Mouse (Mus musculus): ENCODE measurements around the gene Tnfrsf13c. TPM values are rescaled to one million over a fixed set of nuclear protein-coding genes. Genes with fewer than 3 reads are reported as not detected.

Tnfrsf13c gene
- total and polyA plus RNA-seq, 3 experiments: 204 to 287 (median 257) TPM

DNA sequence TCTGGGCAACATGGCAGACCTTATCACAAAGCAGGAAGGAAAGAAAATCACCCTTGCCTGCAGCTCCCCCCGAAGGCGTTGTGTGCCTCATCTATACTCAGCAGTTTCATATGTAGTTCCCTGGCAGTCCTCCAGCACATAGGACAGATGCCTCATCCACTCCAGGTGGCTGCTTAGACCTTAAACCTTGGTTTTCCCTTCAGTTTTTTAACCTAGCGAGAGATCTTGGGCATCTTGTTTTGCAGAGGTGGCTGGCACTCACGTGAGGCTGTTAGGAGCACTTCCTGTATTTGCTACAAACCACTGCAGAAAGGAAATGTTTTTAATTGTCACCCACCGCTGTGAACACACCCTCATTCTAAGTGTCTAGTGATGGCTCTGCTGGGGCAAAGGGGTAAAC lies 37.2 kb downstream of the Tnfrsf13c start:
- Histone ChIP-seq H3K4me2 (ENCODE audit: insufficient read depth, low read depth, poor library complexity, severe bottlenecking) (no peak overlapping the region), H3K9ac (ENCODE audit: insufficient read depth, low read depth) (no peak overlapping the region), H3K4me1 (ENCODE audit: control insufficient read depth in 1 of 2, insufficient read depth in 2 of 2) (no peaks in the 10 kb centered on the region), H3K9me3 (replicated peaks; ENCODE audit: low read length) (peaks cover 15% of the 10 kb centered on the region), H3K79me2 (replicated peaks; ENCODE audit: control insufficient read depth, extremely low read depth, insufficient read depth, poor library complexity, severe bottlenecking) (peaks cover 8% of the 10 kb centered on the region), H3K27me3 (replicated peaks) (no peaks in the 10 kb centered on the region), H3K36me3 (replicated peaks in 1 of 2; ENCODE audit: control insufficient read depth in 1 of 2, insufficient read depth in 1 of 2, low read length in 1 of 2) (peaks cover 83 to 99% of the 10 kb centered on the region in 2 experiments), H3K27ac (ENCODE audit: insufficient read depth, low read depth) (no peak overlapping the region), H3K4me3 (replicated peaks in 1 of 3; ENCODE audit: low read depth in 2 of 3, low read length in 2 of 3, poor library complexity in 1 of 3) (no peak overlapping the region)
- in situ Hi-C loops (cut with MboI; ENCODE audit: low pct_ligation_motif_present, low pct_unique_long_range_greater_than_20kb, low sequenced_read_pairs) (no loop called here), dilution Hi-C loops (cut with MboI; ENCODE audit: extremely low pct_ligation_motif_present, extremely low pct_unique_long_range_greater_than_20kb, low sequenced_read_pairs) (no loop called here)
- no peak for DNase-seq (ENCODE audit: extremely low read depth)
- TF ChIP-seq ZMIZ1 (IDR thresholded peaks at IDR 0.05; ENCODE audit: low read depth, low read length) (no peak), ZNF384 (IDR thresholded peaks at IDR 0.05; ENCODE audit: low read depth, low read length) (no peak), GABPA (IDR thresholded peaks at IDR 0.05; ENCODE audit: insufficient replicate concordance, low read depth, low read length) (no peak), NRF1 (IDR thresholded peaks at IDR 0.05; ENCODE audit: low read depth, low read length) (no peak), E2F4 (IDR thresholded peaks at IDR 0.05; ENCODE audit: insufficient replicate concordance, low read depth, low read length) (no peak), RAD21 (IDR thresholded peaks at IDR 0.05; ENCODE audit: low read depth, low read length) (no peak)

DNA sequence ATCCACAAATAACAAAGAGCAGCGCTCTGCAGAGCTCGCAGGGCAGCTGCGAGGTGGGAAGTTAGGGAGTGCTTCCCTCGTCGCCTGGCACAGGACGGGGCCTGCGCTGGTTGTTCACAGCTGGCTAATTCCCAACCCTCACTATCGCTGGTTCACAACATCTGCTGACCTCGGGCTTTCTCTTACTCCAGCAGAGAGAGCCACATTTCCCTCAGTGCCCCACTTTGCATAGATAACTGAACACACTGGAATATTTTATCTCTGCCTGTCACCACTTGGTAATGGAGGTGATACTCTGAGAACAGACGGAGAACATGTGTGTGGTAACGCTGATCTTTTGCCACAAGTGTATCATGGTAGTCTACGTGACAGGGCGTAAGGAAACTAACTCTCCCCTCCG lies 38.0 kb downstream of the Tnfrsf13c start:
- H3K4me2 ChIP-seq (ENCODE audit: insufficient read depth, low read depth, poor library complexity, severe bottlenecking): no peak overlapping the region
- H3K4me1 ChIP-seq (ENCODE audit: control insufficient read depth in 1 of 2, insufficient read depth in 2 of 2): no peaks in the 10 kb centered on the region
- no peak for DNase-seq (ENCODE audit: extremely low read depth)
- no peak overlapping the region for H3K27ac ChIP-seq (ENCODE audit: insufficient read depth, low read depth)
- TF ChIP-seq POLR2AphosphoS2 (IDR thresholded peaks at IDR 0.05; ENCODE audit: low read depth, low read length): no peak
- no peak for TF ChIP-seq TBP (conservative IDR thresholded peaks at IDR 0.05; ENCODE audit: low read depth, low read length)
- TF ChIP-seq IRF4 (IDR thresholded peaks at IDR 0.05; ENCODE audit: low read depth, low read length): no peak
- no peak for TF ChIP-seq USF2 (conservative IDR thresholded peaks at IDR 0.05; ENCODE audit: low read depth, low read length)
- TF ChIP-seq MAZ (IDR thresholded peaks at IDR 0.05; ENCODE audit: low read depth, low read length): no peak
- TF ChIP-seq PAX5 (IDR thresholded peaks at IDR 0.05; ENCODE audit: low read length): no peak
- no peak for TF ChIP-seq NELFE (IDR thresholded peaks at IDR 0.05; ENCODE audit: low read depth, low read length)
- TF ChIP-seq RAD21 (IDR thresholded peaks at IDR 0.05; ENCODE audit: low read depth, low read length): no peak
- in situ Hi-C loops (cut with MboI; ENCODE audit: low pct_ligation_motif_present, low pct_unique_long_range_greater_than_20kb, low sequenced_read_pairs) (no loop called here), dilution Hi-C loops (cut with MboI; ENCODE audit: extremely low pct_ligation_motif_present, extremely low pct_unique_long_range_greater_than_20kb, low sequenced_read_pairs) (no loop called here)
- no peak overlapping the region for H3K4me3 ChIP-seq (replicated peaks in 1 of 3; ENCODE audit: low read depth in 2 of 3, low read length in 2 of 3, poor library complexity in 1 of 3)
- H3K9me3 ChIP-seq (replicated peaks; ENCODE audit: low read length): peaks cover 23% of the 10 kb centered on the region
- H3K27me3 ChIP-seq (replicated peaks): no peaks in the 10 kb centered on the region
- H3K79me2 ChIP-seq (replicated peaks; ENCODE audit: control insufficient read depth, extremely low read depth, insufficient read depth, poor library complexity, severe bottlenecking): peaks cover 5% of the 10 kb centered on the region
- no peak overlapping the region for H3K9ac ChIP-seq (ENCODE audit: insufficient read depth, low read depth)
- H3K36me3 ChIP-seq (replicated peaks in 1 of 2; ENCODE audit: control insufficient read depth in 1 of 2, insufficient read depth in 1 of 2, low read length in 1 of 2): peaks cover 82 to 99% of the 10 kb centered on the region in 2 experiments

Measured in CH12.LX (cell line).